Mouse (Mus musculus) erythroid progenitor cell, adult 5-6 weeks (primary cell): ENCODE measurements around the gene Ren1. TPM values are rescaled to one million over a fixed set of nuclear protein-coding genes. Genes with fewer than 3 reads are reported as not detected.
A peak's percentile ranks its signal among the peaks of the same experiment; 100 is the strongest.
"Not testable (repeated sequence)": the region's sequence is repeated elsewhere in the genome, so short reads cannot be mapped to it uniquely, and the experiment has no call there.

Experiments used
- ATAC-seq: replicated peaks from 2 replicates; pipeline ENCODE4 v1.8.0; 2016; ENCODE audit warnings: moderate number of reproducible peaks, mild to moderate bottlenecking, moderate TSS enrichment, inconsistent platforms; ENCODE audit not compliant: poor library complexity, low FRiP score, severe bottlenecking
- total RNA-seq, 2 experiments: library from RNA; stranded (forward) in 1 of 2; stranded (reverse) in 1 of 2; fragments of 150-400 nt in 1 of 2; fragments of 186-747, 209-891 nt in 1 of 2; gene quantifications; 2 replicates each; pipeline versions ENCODE4 v1.2.3 to v1.2.4; 2015 to 2017; ENCODE audit warnings: low replicate concordance in 2 of 2

The Ren1 gene
- total RNA-seq, 2 experiments from 2014 or later: not detected

GRCm38 (mm10) chr1:133333937-133334336 lies 16.4 kb upstream of the Ren1 start:
- no peak for ATAC-seq

DNA sequence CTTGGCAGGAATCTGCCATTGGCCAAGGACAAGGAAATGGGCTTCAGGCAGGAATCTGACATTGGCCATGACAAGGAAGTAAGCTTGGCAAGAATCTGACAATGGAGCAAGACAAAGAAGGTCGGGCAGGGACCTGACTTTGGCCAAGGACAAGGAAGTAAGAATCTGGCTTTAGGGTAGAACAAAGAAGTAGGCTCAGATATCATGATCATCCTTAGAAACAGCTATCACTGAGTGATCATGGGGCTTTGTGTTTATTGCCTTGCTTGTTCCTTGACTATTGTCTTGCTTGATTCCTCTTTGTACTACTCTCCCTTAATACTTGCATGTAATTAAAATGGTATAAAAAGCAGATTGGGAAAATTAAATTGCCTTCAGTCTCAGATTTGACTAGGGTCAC lies 9.9 kb upstream of the Ren1 start:
- not testable (repeated sequence) for ATAC-seq

- no peak for ATAC-seq
Measured at GRCm38 (mm10) chr1:133344357-133344756, 6.0 kb upstream of the Ren1 start.

DNA sequence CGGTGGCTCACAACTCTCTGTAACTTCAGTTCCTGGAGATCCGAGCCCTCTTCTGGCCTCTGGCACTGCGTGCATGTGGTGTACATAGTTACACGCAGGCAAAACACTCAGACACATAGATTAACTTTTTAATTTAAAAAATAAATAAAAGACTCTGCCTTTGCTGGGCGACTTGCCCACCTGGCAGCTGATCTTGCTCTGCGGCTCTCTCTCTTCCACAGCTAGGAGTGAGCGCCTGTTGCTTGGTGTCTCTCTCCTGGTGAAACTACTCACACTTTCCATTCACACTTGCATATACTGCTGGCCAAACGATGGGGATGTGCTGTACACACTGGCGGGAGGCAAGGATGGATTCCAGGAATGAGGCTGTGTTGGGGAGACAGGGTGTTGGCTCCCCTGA lies 3.8 kb upstream of the Ren1 start:
- ATAC-seq: no peak

GRCm38 (mm10) chr1:133347226-133347625 lies 3.1 kb upstream of the Ren1 start:
- no peak for ATAC-seq

- ATAC-seq: no peak
Measured at GRCm38 (mm10) chr1:133347693-133348520, 2.4 kb upstream of the Ren1 start.

- no peak for ATAC-seq
Measured at GRCm38 (mm10) chr1:133351762-133352161, 1.5 kb downstream of the Ren1 start.

DNA sequence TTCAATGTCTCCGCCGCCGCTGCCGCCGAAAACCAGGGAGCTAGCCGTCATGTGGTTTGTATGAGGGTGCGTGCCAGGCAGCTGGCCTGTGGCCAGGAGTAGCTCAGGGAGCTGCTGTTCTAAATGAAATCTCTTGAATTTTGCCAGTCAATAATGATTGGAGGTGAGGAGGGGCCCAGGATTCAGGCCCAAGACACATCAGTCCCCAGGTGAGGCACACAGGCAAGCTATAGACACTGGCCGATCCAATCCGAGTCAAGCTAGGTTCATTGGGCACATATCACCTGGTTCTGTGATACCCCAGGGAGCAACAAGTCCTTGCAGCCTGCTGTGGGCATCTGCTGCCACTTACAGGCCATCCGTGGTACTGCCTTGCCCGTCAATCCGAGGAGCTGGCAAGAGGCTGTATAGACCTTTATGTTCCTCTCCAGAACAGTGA lies 3.1 kb downstream of the Ren1 start:
- no peak for ATAC-seq

GRCm38 (mm10) chr1:133355469-133355868 lies 5.2 kb downstream of the Ren1 start:
- no peak for ATAC-seq

DNA sequence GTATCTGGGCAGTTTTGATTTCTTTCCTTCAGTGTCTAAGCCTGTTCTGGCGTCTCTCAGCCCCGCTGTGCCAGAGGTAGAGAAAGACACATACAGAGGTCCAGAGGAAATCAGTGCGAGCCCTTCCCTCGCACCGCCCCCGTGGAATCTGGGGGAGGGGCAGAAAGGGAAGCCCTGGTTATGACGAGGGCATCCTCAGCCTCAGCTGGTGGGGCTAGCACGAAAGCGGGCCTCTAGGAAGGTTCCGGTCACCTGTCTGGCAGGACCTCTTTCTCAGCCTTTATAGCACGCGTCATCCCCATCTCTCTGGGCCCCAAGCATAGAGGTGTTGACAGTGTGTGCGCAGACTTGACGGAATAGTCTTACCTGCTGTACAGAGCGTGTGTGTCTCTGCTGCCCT lies 5.6 kb downstream of the Ren1 start:
- ATAC-seq: no peak

DNA sequence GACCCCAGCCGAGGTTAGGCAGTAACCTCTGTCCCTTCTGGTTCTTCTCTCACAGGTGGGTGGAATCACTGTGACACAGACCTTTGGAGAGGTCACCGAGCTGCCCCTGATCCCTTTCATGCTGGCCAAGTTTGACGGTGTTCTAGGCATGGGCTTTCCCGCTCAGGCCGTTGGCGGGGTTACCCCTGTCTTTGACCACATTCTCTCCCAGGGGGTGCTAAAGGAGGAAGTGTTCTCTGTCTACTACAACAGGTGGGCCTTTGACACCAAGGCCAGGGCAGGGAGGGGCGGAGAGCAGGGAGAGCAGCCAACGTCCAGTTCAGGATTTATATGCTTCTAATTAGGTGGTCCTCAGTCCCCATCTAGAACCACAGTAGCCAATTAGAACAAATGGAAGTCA lies 6.0 kb downstream of the Ren1 start:
- no peak for ATAC-seq

DNA sequence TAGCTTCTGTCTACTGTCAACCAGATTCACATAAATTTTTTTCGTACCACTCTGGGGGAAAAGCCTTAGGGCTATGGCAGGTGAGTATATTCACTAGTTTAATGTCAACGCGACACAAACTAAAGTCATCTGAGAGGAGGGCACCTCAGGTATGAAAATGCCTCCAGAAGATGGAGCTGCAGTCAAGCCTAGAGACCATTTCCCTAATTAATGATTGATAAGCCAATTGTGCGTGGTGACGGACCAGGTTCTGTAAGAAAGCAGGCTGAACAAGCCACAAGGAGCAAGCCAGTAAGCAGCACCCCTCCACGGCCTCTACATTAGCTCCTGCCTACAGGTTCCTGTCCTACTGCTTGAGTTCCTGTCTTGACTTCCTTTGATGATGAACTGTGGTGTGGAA lies 10.7 kb downstream of the Ren1 start:
- no peak for ATAC-seq

DNA sequence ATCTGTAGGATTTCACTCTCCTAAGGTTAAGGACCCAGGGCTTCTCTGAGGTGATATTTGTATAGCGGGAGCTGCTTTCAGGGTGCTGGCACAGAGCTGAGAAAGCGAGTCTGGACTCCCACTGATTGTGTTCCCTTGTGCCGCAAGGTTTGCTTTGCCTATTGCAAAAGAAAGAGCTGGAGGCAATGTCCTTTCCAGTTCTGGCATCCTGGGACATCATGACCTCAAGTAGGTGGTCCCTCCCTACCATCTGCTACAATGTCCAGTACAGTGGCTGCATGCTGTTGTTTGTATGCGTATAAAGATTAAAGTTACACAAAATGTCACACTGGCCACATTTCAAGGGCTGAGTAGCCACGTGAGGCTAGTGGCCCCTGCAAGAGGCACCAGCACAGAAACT lies 11.8 kb downstream of the Ren1 start:
- no peak for ATAC-seq

GRCm38 (mm10) chr1:133363276-133364021 lies 13.1 kb downstream of the Ren1 start, which contains the start of gene Etnk2:
Gene Etnk2 (plus strand): TSS chr1:133363572.
- no peak for ATAC-seq

DNA sequence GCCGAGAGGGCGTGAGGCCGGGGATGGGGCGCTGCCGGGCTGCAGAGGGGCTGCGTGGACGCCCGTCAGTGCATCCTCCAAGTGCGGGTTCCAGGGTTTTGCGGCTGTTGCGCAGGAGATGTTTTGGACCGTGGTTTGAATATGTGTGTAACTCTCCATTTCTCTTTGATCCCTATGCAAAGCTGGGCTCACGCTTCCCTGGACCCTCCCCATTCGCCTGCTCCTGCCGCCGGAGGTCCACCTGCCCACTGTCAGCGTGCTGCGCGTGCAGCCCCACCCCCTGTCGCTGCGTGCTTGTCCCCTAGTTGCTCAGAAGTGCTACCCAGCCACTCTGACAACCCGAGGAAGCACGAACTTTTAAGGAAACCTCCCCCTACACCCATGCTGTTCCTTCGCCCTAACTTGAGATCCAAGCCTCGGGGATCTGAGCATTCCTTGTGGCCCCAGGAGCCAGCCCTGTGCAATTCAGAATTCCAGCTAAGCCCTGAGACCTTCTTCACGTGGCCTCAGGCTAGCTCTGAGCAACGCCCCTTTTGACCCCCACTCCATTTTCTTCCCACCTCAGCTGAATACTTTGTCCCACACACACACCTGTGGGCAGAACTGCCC lies 13.8 kb downstream of the Ren1 start:
- no peak for ATAC-seq

GRCm38 (mm10) chr1:133364890-133365289 lies 14.6 kb downstream of the Ren1 start:
- no peak for ATAC-seq

- ATAC-seq: no peak
Measured at GRCm38 (mm10) chr1:133366951-133367605, 16.8 kb downstream of the Ren1 start.

GRCm38 (mm10) chr1:133367606-133368488 lies 17.5 kb downstream of the Ren1 start:
- ATAC-seq: 0 out of 2 replicates have a peak, but pooled peaks have one; percentile 17

DNA sequence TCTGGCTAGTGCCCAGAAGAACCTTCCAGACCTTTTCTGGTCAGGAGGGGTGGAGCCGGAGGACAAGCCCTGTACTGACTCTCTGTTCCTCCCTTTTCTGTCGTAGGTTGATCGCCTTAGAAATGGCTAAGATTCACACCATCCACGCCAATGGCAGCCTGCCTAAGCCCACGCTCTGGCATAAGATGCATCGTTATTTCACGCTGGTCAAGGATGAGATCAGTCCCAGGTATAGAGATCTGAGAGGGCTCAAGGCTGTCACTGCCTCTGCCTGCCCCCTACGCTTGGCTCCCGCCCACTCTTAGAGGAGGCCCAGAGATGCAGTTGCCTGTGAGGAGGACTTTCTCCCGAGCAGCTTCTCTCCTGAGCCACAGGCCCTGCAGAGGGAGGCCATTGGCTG lies 18.3 kb downstream of the Ren1 start:
- no peak for ATAC-seq
